Mouse (Mus musculus): Measurements from ENCODE around the gene Rplp1. TPM values are rescaled to one million over a fixed set of nuclear protein-coding genes. Genes with fewer than 3 reads are reported as not detected.

Gene Rplp1
- total and polyA plus RNA-seq, 3 experiments = 1,490 to 4,232 (median 1,640) TPM

DNA sequence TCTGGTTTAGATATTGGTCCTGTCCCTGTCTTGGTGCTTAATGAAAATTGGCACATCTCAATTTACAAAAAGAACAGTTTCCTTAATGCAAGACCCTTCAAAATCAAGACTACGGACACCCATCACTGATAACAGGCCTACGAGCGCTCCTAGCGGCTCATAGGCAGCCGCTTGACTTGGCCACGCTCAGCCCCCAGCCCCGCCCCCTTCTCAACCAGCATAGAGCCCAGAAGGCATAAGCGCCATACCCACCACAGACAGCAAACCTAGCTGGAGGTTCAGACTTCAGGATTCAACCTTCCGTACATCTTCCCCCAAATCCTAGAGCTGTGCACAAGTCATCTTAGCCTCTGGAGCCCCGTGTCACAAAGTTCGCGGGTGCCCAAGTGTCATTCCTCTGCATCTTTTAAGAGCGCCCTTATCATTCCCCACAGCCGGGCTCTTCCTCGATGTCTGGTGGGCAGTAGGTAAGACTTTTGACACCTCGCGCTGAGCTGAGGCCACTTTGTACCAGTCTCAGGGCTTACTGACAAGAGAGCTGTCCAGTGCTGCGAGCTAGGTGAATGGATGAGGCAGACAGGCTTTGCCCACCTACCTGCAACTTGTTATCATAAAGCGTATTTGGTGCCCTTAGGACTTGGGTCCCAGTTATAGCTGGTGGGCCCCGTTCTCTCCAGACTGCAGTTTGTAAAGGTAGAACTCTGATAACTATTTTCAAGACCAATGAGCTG lies 3.7 kb downstream of the Rplp1 start:
- TF ChIP-seq EP300 (IDR thresholded peaks at IDR 0.05; ENCODE audit: insufficient read depth, low read depth, low read length) = no peak
- 0 out of 2 replicates have a peak, but pooled peaks have one; percentile 19 for TF ChIP-seq POLR2A (IDR thresholded peaks at IDR 0.05; ENCODE audit: insufficient read depth, low read depth, low read length)
- TF ChIP-seq CTCF (IDR thresholded peaks at IDR 0.05) = peak; percentile 48
- Histone ChIP-seq H3K9ac (ENCODE audit: low read depth, low read length) (no peak overlapping the region), H3K79me2 (replicated peaks; ENCODE audit: control insufficient read depth, insufficient read depth, low read length) (no peaks in the 10 kb centered on the region), H3K4me3 (no peak overlapping the region), H3K27ac (no peak overlapping the region), H3K36me3 (ENCODE audit: control insufficient read depth, insufficient read depth, low read length) (peaks cover 4% of the 10 kb centered on the region; the same call in 1 of the 2 replicates), H3K4me1 (ENCODE audit: control insufficient read depth, insufficient read depth, low read length) (no peaks in the 10 kb centered on the region), H3K27me3 (ENCODE audit: control insufficient read depth, insufficient read depth, low read length) (no peaks in the 10 kb centered on the region)
- WGBS = 49% methylated on average over 20 of the region's 20 CpGs
- DNase-seq = no peak
- intact Hi-C loops (cut with DNase I) = no loop called here

DNA sequence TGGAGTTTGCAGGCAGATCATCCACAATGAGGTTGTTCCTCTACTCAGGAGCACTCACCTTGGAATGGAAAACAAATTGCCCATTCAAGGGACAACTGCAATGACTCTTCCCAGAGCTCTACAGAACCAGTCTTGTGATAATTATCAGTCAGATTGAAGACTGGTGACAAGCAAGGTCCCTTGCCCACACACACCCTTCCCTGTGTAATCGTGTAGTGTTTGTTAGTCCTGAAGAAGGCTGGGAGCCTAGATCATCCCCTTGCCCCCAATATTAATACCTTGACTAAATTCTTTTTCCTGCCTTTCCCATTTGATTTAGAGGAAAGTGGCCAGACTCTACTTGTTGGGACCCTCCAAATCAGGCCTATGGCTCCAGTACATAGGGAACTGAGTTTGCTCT lies 4.7 kb downstream of the Rplp1 start:
- WGBS = 83% methylated on average over 1 of the region's 1 CpGs
- no peak overlapping the region for H3K9ac ChIP-seq (ENCODE audit: low read depth, low read length)
- H3K36me3 ChIP-seq (ENCODE audit: control insufficient read depth, insufficient read depth, low read length) = peaks cover 2% of the 10 kb centered on the region; the same call in 1 of the 2 replicates
- intact Hi-C loops (cut with DNase I) = loop anchor here (10.0 kb wide), 1 partner anchor 75 kb away; no protein-coding TSS in a partner anchor
- H3K79me2 ChIP-seq (replicated peaks; ENCODE audit: control insufficient read depth, insufficient read depth, low read length) = no peaks in the 10 kb centered on the region
- no peak overlapping the region for H3K4me3 ChIP-seq
- no peak for DNase-seq
- TF ChIP-seq EP300 (IDR thresholded peaks at IDR 0.05; ENCODE audit: insufficient read depth, low read depth, low read length) (no peak), CTCF (IDR thresholded peaks at IDR 0.05) (no peak), POLR2A (IDR thresholded peaks at IDR 0.05; ENCODE audit: insufficient read depth, low read depth, low read length) (no peak)
- H3K4me1 ChIP-seq (ENCODE audit: control insufficient read depth, insufficient read depth, low read length) = no peaks in the 10 kb centered on the region
- no peak overlapping the region for H3K27ac ChIP-seq
- no peaks in the 10 kb centered on the region for H3K27me3 ChIP-seq (ENCODE audit: control insufficient read depth, insufficient read depth, low read length)

GRCm38 (mm10) chr9:61908832-61909407 lies 5.4 kb downstream of the Rplp1 start:
- Histone ChIP-seq H3K36me3 (ENCODE audit: control insufficient read depth, insufficient read depth, low read length) (peaks cover 2% of the 10 kb centered on the region; the same call in 1 of the 2 replicates), H3K4me3 (no peak overlapping the region), H3K79me2 (replicated peaks; ENCODE audit: control insufficient read depth, insufficient read depth, low read length) (no peaks in the 10 kb centered on the region), H3K27me3 (ENCODE audit: control insufficient read depth, insufficient read depth, low read length) (no peaks in the 10 kb centered on the region), H3K27ac (no peak overlapping the region), H3K9ac (ENCODE audit: low read depth, low read length) (no peak overlapping the region), H3K4me1 (ENCODE audit: control insufficient read depth, insufficient read depth, low read length) (no peaks in the 10 kb centered on the region)
- DNase-seq = no peak
- TF ChIP-seq CTCF (IDR thresholded peaks at IDR 0.05) = no peak
- no peak for TF ChIP-seq POLR2A (IDR thresholded peaks at IDR 0.05; ENCODE audit: insufficient read depth, low read depth, low read length)
- no peak for TF ChIP-seq EP300 (IDR thresholded peaks at IDR 0.05; ENCODE audit: insufficient read depth, low read depth, low read length)
- WGBS = 86% methylated on average over 11 of the region's 11 CpGs
- intact Hi-C loops (cut with DNase I) = loop anchor here (10.0 kb wide), 1 partner anchor 76 kb away; no protein-coding TSS in a partner anchor

DNA sequence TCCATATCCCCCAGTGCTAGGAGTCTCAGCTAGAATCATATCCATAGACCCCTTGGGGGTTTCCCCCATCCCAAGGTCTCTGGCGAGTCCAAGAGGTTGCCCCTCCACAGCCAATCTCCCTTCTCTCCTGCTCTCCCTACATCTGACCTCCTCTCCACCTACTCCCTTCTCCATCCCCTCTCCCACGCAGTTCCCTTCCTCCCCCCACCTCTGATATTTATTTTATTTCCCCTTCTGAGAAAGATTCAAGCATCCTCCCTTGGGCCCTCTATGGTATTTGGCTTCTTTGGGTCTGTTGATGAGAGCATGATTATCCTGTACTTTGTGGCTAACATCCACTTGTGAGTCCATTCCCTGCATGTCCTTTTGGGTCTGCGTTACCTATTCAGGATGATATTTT lies 6.0 kb downstream of the Rplp1 start:
- Histone ChIP-seq H3K4me3 (no peak overlapping the region), H3K27ac (no peak overlapping the region), H3K36me3 (ENCODE audit: control insufficient read depth, insufficient read depth, low read length) (no peaks in the 10 kb centered on the region; the same call in 1 of the 2 replicates), H3K79me2 (replicated peaks; ENCODE audit: control insufficient read depth, insufficient read depth, low read length) (no peaks in the 10 kb centered on the region), H3K4me1 (ENCODE audit: control insufficient read depth, insufficient read depth, low read length) (no peaks in the 10 kb centered on the region), H3K9ac (ENCODE audit: low read depth, low read length) (no peak overlapping the region), H3K27me3 (ENCODE audit: control insufficient read depth, insufficient read depth, low read length) (no peaks in the 10 kb centered on the region)
- TF ChIP-seq POLR2A (IDR thresholded peaks at IDR 0.05; ENCODE audit: insufficient read depth, low read depth, low read length) (no peak), EP300 (IDR thresholded peaks at IDR 0.05; ENCODE audit: insufficient read depth, low read depth, low read length) (no peak), CTCF (IDR thresholded peaks at IDR 0.05) (no peak)
- intact Hi-C loops (cut with DNase I) = loop anchor here (10.0 kb wide), 1 partner anchor 76 kb away; no protein-coding TSS in a partner anchor
- DNase-seq = no peak
- WGBS = 59% methylated on average over 3 of the region's 3 CpGs

DNA sequence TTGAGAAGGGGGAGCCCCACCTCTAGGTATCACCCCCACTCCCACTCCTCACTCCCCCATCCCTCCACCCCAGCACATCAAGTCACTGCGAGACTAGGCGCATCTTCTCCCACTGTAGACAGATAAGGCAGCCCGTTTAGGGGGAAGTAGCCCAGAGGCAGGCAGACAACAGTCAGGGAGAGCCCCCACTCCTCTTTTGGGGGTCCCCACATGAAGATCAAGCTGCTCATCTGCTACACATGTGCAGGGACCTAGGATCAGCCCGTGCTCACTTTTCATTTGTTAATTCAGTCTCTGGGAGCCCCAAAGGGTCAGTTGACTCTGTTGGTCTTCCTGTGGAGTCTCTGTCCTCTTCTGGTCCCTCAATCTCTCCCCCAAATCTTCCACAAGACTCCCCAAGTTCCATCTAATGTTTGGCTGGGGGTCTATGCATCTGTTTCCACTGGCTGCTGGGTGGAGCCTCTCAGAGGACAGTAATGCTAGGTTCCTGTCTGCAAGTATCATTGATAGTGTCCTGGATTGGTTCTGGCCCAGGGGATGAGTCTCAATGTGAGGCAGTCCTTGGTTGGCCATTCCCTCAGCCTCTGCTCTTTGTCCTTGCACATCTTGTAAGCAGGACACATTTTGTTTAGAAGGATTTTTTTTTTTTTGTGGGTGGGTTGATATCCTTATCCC lies 6.6 kb downstream of the Rplp1 start:
- TF ChIP-seq CTCF (IDR thresholded peaks at IDR 0.05) (no peak), EP300 (IDR thresholded peaks at IDR 0.05; ENCODE audit: insufficient read depth, low read depth, low read length) (no peak), POLR2A (IDR thresholded peaks at IDR 0.05; ENCODE audit: insufficient read depth, low read depth, low read length) (no peak)

More for the DNA sequence above, 6.6 kb downstream of the Rplp1 start:
- WGBS = 68% methylated on average over 4 of the region's 4 CpGs
- H3K79me2 ChIP-seq (replicated peaks; ENCODE audit: control insufficient read depth, insufficient read depth, low read length) = no peaks in the 10 kb centered on the region
- intact Hi-C loops (cut with DNase I) = loop anchor here (10.0 kb wide), 1 partner anchor 77 kb away; no protein-coding TSS in a partner anchor
- H3K4me3 ChIP-seq = no peak overlapping the region
- no peak overlapping the region for H3K9ac ChIP-seq (ENCODE audit: low read depth, low read length)
- H3K4me1 ChIP-seq (ENCODE audit: control insufficient read depth, insufficient read depth, low read length) = no peaks in the 10 kb centered on the region
- no peaks in the 10 kb centered on the region for H3K27me3 ChIP-seq (ENCODE audit: control insufficient read depth, insufficient read depth, low read length)
- H3K36me3 ChIP-seq (ENCODE audit: control insufficient read depth, insufficient read depth, low read length) = no peaks in the 10 kb centered on the region
- no peak for DNase-seq
- H3K27ac ChIP-seq = no peak overlapping the region
